Mouse (Mus musculus): ENCODE results near the gene Ppp1r11. TPM values are rescaled to one million over a fixed set of nuclear protein-coding genes. Genes with fewer than 3 reads are reported as not detected.

The Ppp1r11 gene
- polyA plus RNA-seq, 1 experiment from 2014 or later, result 127 TPM

DNA sequence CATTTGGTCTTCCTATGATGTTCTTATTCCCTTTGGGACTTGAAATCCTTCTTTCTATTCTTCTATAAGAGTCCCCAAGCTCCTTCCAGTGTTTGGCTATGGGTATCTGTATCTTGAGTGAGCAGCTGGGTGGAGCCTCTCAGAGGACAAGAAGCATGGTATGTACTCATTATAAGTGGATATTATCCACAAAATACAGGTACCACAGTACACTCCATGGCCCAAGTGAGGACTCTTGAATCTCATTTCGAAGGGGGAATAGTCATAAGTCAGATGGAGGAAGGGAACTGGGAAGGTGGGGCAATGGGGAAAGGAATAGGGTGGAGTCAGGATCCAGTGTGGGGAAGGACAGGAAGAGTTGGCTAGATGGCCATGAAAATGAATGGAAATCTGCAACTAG is 1.5 kb upstream of the Ppp1r11 start:
- H3K9ac ChIP-seq, result no peak overlapping the region
- no peak for ATAC-seq (replicated peaks; ENCODE audit: low FRiP score)
- peaks cover 35% of the 10 kb centered on the region for H3K36me3 ChIP-seq
- H3K9me3 ChIP-seq (replicated peaks), result no peaks in the 10 kb centered on the region
- peaks cover 19% of the 10 kb centered on the region for H3K4me1 ChIP-seq
- no peak overlapping the region for H3K27ac ChIP-seq
- H3K4me2 ChIP-seq, result no peak overlapping the region
- H3K27me3 ChIP-seq, result no peaks in the 10 kb centered on the region
- 85% methylated on average over 1 of the region's 1 CpGs for WGBS
- no peak overlapping the region for H3K4me3 ChIP-seq (replicated peaks)

DNA sequence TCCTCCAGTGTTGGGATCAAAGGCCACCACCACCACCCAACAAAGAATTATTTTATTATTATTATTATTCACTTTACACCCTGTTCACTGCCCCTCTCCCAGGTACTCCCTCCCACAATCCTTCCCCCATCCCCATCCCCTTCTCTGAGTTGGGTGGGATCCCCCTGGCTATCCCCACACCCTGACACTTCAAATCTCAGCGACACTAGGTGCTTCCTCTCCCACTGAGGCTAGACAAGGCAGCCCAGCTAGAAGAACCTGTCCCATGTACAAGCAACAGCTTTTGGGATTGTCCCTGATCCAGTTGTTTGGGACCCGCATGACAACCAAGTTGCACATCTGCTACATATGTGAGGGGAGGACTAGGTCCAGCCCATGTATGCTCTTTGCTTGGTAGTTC is 1.1 kb upstream of the Ppp1r11 start:
- WGBS, result 92% methylated on average over 2 of the region's 2 CpGs
- H3K9ac ChIP-seq, result no peak overlapping the region

DNA sequence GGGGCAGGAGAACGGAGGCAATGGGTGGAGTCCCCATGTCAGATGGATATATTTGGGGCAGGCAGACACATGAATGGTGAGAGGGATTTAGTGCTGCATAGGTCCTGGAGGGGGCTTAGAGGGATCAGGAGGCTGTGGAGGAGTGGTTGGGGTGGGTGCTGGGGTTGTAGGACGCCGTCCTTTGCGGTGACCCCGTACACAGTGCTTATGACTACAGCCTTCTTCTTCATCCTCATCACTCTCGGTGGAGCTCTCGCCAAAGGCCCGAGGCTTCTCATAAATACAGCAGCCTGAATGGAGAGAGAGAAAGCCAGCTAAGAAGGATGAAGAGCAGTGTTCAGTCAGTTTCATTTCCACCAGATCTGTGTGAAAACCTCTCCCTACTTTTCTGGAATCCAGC is 2.3 kb downstream of the Ppp1r11 start:
- Histone ChIP-seq H3K27ac (no peak overlapping the region), H3K4me2 (no peak overlapping the region), H3K4me3 (replicated peaks) (no peak overlapping the region), H3K36me3 (peaks cover 16% of the 10 kb centered on the region), H3K9me3 (replicated peaks) (no peaks in the 10 kb centered on the region), H3K9ac (no peak overlapping the region), H3K27me3 (peaks cover 28% of the 10 kb centered on the region), H3K4me1 (peaks cover 30% of the 10 kb centered on the region)
- WGBS, result 86% methylated on average over 8 of the region's 8 CpGs
- ATAC-seq (replicated peaks; ENCODE audit: low FRiP score), result no peak

More for the DNA sequence above, 1.1 kb upstream of the Ppp1r11 start:
- ATAC-seq (replicated peaks; ENCODE audit: low FRiP score), result no peak
- H3K27ac ChIP-seq, result no peak overlapping the region
- peaks cover 35% of the 10 kb centered on the region for H3K36me3 ChIP-seq
- H3K4me2 ChIP-seq, result no peak overlapping the region
- H3K27me3 ChIP-seq, result no peaks in the 10 kb centered on the region
- H3K4me3 ChIP-seq (replicated peaks), result no peak overlapping the region
- peaks cover 22% of the 10 kb centered on the region for H3K4me1 ChIP-seq
- H3K9me3 ChIP-seq (replicated peaks), result no peaks in the 10 kb centered on the region

GRCm38 (mm10) chr17:36948286-36948685 is 3.3 kb downstream of the Ppp1r11 start:
- Histone ChIP-seq H3K4me2 (no peak overlapping the region), H3K4me1 (peaks cover 40% of the 10 kb centered on the region), H3K9me3 (replicated peaks) (no peaks in the 10 kb centered on the region), H3K4me3 (replicated peaks) (no peak overlapping the region), H3K9ac (no peak overlapping the region), H3K27me3 (peaks cover 38% of the 10 kb centered on the region), H3K27ac (0 out of 2 replicates have a peak overlapping the region, but pooled peaks have one; percentile 9), H3K36me3 (peaks cover 13% of the 10 kb centered on the region)
- 88% methylated on average over 1 of the region's 1 CpGs for WGBS
- no peak for ATAC-seq (replicated peaks; ENCODE audit: low FRiP score)

GRCm38 (mm10) chr17:36947051-36947819 is 4.3 kb downstream of the Ppp1r11 start:
- H3K4me3 ChIP-seq (replicated peaks), result peak overlapping the region; percentile 60
- no peak overlapping the region for H3K27ac ChIP-seq
- peaks cover 48% of the 10 kb centered on the region for H3K27me3 ChIP-seq
- peak overlapping the region; percentile 97 for H3K4me2 ChIP-seq
- H3K4me1 ChIP-seq, result peaks cover 50% of the 10 kb centered on the region
- peak; percentile 47 for ATAC-seq (replicated peaks; ENCODE audit: low FRiP score)
- H3K36me3 ChIP-seq, result peaks cover 13% of the 10 kb centered on the region
- peak overlapping the region; percentile 56 for H3K9ac ChIP-seq
- 2% methylated on average over 62 of the region's 62 CpGs for WGBS
- H3K9me3 ChIP-seq (replicated peaks), result no peaks in the 10 kb centered on the region

DNA sequence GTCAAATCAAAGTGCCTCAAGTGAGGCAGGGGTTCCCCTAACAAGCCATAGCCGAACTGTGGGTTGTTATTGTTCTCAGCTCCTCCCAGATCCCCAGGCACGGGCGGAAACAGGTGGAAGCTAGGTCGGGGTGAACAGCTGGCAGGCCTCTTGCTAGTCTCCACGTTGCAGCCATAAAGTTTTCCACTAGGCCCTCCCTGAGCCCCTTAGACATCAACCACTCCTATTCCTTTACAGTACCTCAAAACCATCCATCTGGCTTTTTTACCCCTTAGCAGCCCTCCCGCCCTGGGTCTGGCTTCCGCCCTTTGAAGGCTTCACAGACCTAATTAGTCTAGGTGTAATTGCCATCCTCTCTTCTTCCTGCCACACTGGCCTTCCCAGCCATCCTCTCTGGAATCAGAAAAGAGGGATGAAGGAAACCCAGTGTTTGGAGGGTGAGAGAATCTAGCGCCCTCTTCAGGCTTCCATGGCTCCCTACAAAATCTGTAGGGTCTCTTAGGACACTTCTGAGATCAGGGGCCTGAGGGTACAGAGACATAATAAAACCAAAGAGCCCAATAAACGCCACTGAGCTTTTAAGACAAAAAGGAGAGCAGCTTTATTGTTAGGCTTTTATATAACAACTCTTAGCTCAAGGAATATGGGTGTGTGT is 7.3 kb downstream of the Ppp1r11 start:
- H3K27ac ChIP-seq, result no peak overlapping the region
- WGBS, result 15% methylated on average over 9 of the region's 9 CpGs
- no peak overlapping the region for H3K4me2 ChIP-seq
- H3K9me3 ChIP-seq (replicated peaks), result no peaks in the 10 kb centered on the region
- no peak for ATAC-seq (replicated peaks; ENCODE audit: low FRiP score)
- peaks cover 38% of the 10 kb centered on the region for H3K4me1 ChIP-seq
- H3K36me3 ChIP-seq, result peaks cover 10% of the 10 kb centered on the region
- H3K27me3 ChIP-seq, result peaks cover 69% of the 10 kb centered on the region
- no peak overlapping the region; the same call in 1 of the 2 replicates for H3K4me3 ChIP-seq (replicated peaks)
- no peak overlapping the region for H3K9ac ChIP-seq

DNA sequence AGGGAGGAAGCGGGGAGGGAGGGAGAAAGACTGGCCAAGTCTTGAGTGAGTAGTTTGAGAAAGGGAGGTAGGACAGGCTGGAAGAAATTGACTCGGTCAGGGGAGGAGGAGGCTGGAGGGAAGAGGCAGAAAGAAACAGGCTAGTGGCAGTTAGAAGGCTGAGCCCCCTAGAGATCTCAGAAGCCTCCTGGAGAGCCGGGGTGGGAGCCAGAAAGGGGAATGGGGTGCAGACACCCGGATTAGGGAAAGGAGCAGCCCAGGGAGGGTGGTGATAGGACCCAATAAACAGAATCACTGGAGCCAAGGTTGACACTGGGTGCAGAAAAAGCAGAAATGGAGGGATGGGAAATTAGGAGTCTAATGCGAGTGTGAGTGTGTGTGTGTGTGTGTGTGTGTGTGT is 7.8 kb downstream of the Ppp1r11 start:
- no peak overlapping the region for H3K9ac ChIP-seq
- peaks cover 4% of the 10 kb centered on the region for H3K36me3 ChIP-seq
- no peak overlapping the region for H3K27ac ChIP-seq
- H3K4me3 ChIP-seq (replicated peaks), result peak overlapping the region; percentile 46; the same call in 1 of the 2 replicates
- no peaks in the 10 kb centered on the region for H3K9me3 ChIP-seq (replicated peaks)
- WGBS, result 1% methylated on average over 5 of the region's 5 CpGs
- ATAC-seq (replicated peaks; ENCODE audit: low FRiP score), result no peak
- H3K27me3 ChIP-seq, result peaks cover 74% of the 10 kb centered on the region
- H3K4me1 ChIP-seq, result peaks cover 38% of the 10 kb centered on the region
- peak overlapping the region; percentile 77 for H3K4me2 ChIP-seq

DNA sequence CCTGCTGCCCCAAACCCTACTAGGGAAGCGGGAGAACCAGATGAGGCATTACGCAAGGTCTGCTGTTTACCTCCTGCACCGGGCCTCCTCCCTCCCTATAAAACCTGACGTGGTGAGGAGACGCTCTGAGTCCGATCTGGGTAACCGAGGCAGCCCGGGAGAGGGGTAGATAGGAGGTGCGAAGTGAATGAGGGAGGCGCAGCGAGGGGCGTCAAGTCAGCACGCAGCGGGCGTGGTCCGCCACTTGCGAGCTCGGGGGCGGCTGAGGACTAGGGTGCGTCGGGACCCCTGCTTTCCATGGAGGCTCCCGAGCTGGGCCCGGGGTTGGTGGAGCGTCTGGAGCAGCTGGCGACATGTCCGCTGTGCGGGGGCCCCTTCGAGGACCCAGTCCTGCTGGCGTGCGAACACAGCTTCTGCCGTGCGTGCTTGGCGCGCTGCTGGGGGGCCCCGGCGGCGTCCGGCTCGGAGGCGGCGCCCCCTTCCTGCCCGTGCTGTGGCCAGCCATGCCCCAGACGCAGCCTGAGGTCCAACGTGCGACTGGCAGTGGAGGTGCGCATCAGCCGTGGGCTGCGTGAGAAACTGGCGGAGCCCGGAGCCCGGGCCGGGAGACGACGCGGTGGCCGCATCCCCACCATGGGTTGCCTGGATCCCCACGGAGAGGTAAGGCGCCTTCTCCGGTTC is 8.6 kb downstream of the Ppp1r11 start, which contains the start of gene Rnf39:
Rnf39 (plus strand) TSS at position 128 of the 681 bp plus-strand sequence.
- no peak within 1 kb of the TSS for H3K27ac ChIP-seq
- peaks cover 74% of the 10 kb centered on the region for H3K27me3 ChIP-seq
- 0 out of 2 replicates have a peak, but pooled peaks have one; percentile 7 for ATAC-seq (replicated peaks; ENCODE audit: low FRiP score)
- H3K4me3 ChIP-seq (replicated peaks), result peak within 1 kb of the TSS; percentile 46
- H3K9me3 ChIP-seq (replicated peaks), result no peaks in the 10 kb centered on the region
- H3K36me3 ChIP-seq, result no peaks in the 10 kb centered on the region
- peaks cover 36% of the 10 kb centered on the region for H3K4me1 ChIP-seq
- H3K4me2 ChIP-seq, result peak within 1 kb of the TSS; percentile 77
- peak within 1 kb of the TSS; percentile 21; the same call in 1 of the 2 replicates for H3K9ac ChIP-seq
- 1% methylated on average over 57 of the region's 59 CpGs for WGBS

DNA sequence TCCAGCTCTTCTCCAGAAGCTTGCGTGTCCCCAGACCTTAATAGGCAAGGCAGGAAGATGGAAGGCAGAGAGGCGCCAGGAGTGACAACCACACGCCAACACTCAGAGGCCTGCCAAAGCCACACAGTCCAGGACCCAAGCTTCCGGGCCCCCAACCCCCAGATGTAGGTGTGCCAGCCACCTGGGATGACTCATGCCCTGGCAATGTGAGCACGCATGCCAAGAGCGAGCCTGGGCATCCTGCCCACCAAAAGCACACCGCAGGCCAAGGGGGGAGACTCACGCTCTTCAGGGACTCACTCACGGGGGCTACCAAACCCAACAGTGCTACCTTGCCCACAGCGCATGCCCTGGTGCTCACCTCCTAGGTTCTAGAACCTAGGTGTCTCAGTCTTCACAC is 9.2 kb downstream of the Ppp1r11 start:
- H3K27ac ChIP-seq, result no peak overlapping the region
- H3K4me2 ChIP-seq, result peak overlapping the region; percentile 77
- H3K9ac ChIP-seq, result no peak overlapping the region
- 46% methylated on average over 10 of the region's 10 CpGs for WGBS
- H3K4me3 ChIP-seq (replicated peaks), result peak overlapping the region; percentile 46
- 0 out of 2 replicates have a peak, but pooled peaks have one; percentile 13 for ATAC-seq (replicated peaks; ENCODE audit: low FRiP score)
- no peaks in the 10 kb centered on the region for H3K9me3 ChIP-seq (replicated peaks)
- peaks cover 77% of the 10 kb centered on the region for H3K27me3 ChIP-seq
- peaks cover 30% of the 10 kb centered on the region for H3K4me1 ChIP-seq
- no peaks in the 10 kb centered on the region for H3K36me3 ChIP-seq

DNA sequence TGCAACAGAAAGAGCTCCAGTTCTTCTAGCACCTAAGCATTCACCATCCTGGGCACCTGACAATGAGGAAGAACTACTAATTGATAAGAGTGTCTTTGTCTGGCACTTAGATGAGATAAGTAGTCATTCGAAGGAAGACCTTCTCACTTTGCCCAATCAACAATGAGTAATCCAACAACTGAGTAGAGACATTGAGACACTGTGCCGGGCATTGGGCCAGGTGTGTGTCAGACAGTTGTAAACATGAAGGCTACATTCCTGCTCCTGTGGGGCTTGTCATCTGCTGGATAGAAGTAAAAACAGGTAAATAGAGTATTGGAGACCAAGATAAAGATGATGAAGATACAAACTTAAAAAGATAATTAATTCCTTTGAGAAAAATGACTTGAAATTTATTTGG is 13.5 kb downstream of the Ppp1r11 start:
- Histone ChIP-seq H3K9ac (no peak overlapping the region), H3K4me1 (peaks cover 8% of the 10 kb centered on the region), H3K9me3 (replicated peaks) (no peaks in the 10 kb centered on the region), H3K36me3 (no peaks in the 10 kb centered on the region), H3K27me3 (peaks cover 42% of the 10 kb centered on the region), H3K4me2 (no peak overlapping the region), H3K27ac (no peak overlapping the region), H3K4me3 (replicated peaks) (no peak overlapping the region)
- no peak for ATAC-seq (replicated peaks; ENCODE audit: low FRiP score)
- 81% methylated on average over 2 of the region's 2 CpGs for WGBS

DNA sequence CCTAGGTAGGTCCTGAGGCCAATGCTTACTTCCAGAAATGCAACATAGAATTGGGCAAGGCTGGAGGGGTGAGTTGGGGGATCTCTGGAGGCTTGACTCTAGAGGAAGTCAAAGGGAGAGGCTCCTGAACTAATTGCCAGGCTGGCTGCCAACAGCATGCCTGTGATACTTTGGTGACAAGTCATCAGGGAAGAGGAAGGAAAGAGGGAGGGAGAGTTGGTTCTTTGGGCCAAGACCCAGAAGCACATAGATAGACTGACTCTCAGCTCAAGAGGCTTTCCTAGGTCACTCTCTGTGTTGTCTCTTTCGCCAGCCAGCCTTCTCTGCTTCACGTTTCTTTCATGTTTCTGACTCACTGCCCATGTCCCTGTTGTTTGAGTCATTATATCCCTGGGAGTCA is 19.7 kb downstream of the Ppp1r11 start:
- no peak for ATAC-seq (replicated peaks; ENCODE audit: low FRiP score)
- H3K27me3 ChIP-seq, result peaks cover 5% of the 10 kb centered on the region
- no peaks in the 10 kb centered on the region for H3K36me3 ChIP-seq
- H3K4me3 ChIP-seq (replicated peaks), result no peak overlapping the region
- no peak overlapping the region for H3K4me2 ChIP-seq
- no peak overlapping the region for H3K27ac ChIP-seq
- no peak overlapping the region for H3K9ac ChIP-seq
- peaks cover 4% of the 10 kb centered on the region; the same call in 1 of the 2 replicates for H3K4me1 ChIP-seq
- no peaks in the 10 kb centered on the region for H3K9me3 ChIP-seq (replicated peaks)
- WGBS, result 66% methylated on average over 2 of the region's 2 CpGs

- no peaks in the 10 kb centered on the region for H3K36me3 ChIP-seq
- H3K9me3 ChIP-seq (replicated peaks), result no peaks in the 10 kb centered on the region
- no peak overlapping the region for H3K9ac ChIP-seq
- peaks cover 4% of the 10 kb centered on the region; the same call in 1 of the 2 replicates for H3K4me1 ChIP-seq
- WGBS, result 84% methylated on average over 4 of the region's 4 CpGs
- H3K27me3 ChIP-seq, result peaks cover 5% of the 10 kb centered on the region
- no peak overlapping the region for H3K4me2 ChIP-seq
- no peak overlapping the region for H3K27ac ChIP-seq
- no peak overlapping the region for H3K4me3 ChIP-seq (replicated peaks)
- no peak for ATAC-seq (replicated peaks; ENCODE audit: low FRiP score)
These were observed 20.4 kb downstream of the Ppp1r11 start for GRCm38 (mm10) chr17:36931130-36931529.

Measured in kidney, embryonic 15.5 days (tissue).